Mouse (Mus musculus) limb, embryonic 11.5 days (tissue): ENCODE results near the gene Mavs. TPM values are rescaled to one million over a fixed set of nuclear protein-coding genes. Genes with fewer than 3 reads are reported as not detected.
A peak's percentile ranks its signal among the peaks of the same experiment; 100 is the strongest.

ENCODE experiments used
- ATAC-seq: fragments of 200-750 bp; cut with Nextera tagmentation; 2 replicates; pipeline ENCODE4 v1.8.0; 2017; ENCODE audit warnings: low read depth; ENCODE audit not compliant: insufficient number of reproducible peaks, low FRiP score, low TSS enrichment
- DNase-seq: peaks from one replicate; pipeline ENCODE4 v3.0.0-alpha.2; 2015; ENCODE audit warnings: low spot score
- H3K27ac ChIP-seq: fragments of 300-500 bp; sonication (generic); replicated peaks from 2 replicates; pipeline ENCODE4 v1.5.1; 2014; ENCODE audit warnings: low read depth, mild to moderate bottlenecking, low read length
- H3K27me3 ChIP-seq: fragments of 300-500 bp; sonication (generic); 2 replicates; pipeline ENCODE4 v1.6.1; 2014; ENCODE audit warnings: mild to moderate bottlenecking, low read length, mixed read lengths; ENCODE audit not compliant: control insufficient read depth, insufficient read depth
- H3K36me3 ChIP-seq: fragments of 300-500 bp; sonication (generic); 2 replicates; pipeline ENCODE4 v1.6.1; 2014; ENCODE audit warnings: mild to moderate bottlenecking, low read length, moderate library complexity, mixed read lengths; ENCODE audit not compliant: control insufficient read depth, insufficient read depth
- H3K4me1 ChIP-seq: fragments of 300-500 bp; sonication (generic); 2 replicates; pipeline ENCODE4 v1.6.1; 2014; ENCODE audit warnings: low read length, mixed read lengths; ENCODE audit not compliant: control insufficient read depth, insufficient read depth
- H3K4me2 ChIP-seq: fragments of 300-500 bp; sonication (generic); 2 replicates; pipeline ENCODE4 v1.6.1; 2014; ENCODE audit warnings: low read depth, mild to moderate bottlenecking, moderate library complexity; ENCODE audit not compliant: severe bottlenecking
- H3K4me3 ChIP-seq: fragments of 300-500 bp; sonication (generic); 2 replicates; pipeline ENCODE4 v1.5.1; 2014; ENCODE audit warnings: low read depth, low read length
- H3K9ac ChIP-seq: fragments of 300-500 bp; sonication (generic); 2 replicates; pipeline ENCODE4 v1.6.1; 2014; ENCODE audit warnings: mild to moderate bottlenecking, low read length
- H3K9me3 ChIP-seq: fragments of 300-500 bp; sonication (generic); 2 replicates; pipeline ENCODE4 v1.6.1; 2016; ENCODE audit warnings: low read length; ENCODE audit not compliant: control insufficient read depth
- WGBS: fragments of 180-500 bp; shearing (Covaris S2); extraction: QIAGEN DNeasy Blood & Tissue Kit; methylation state at CpG from one replicate; pipeline ENCODE4 v1.1.7; 2014; 5-methylcytosine and 5-hydroxymethylcytosine counted together
- polyA plus RNA-seq: library from polyadenylated mRNA; unstranded; fragments of >200 nt; fragmentation: Nextera tagmentation; extraction: Ambion mirVana; gene quantifications from 2 replicates; pipeline ENCODE4 v1.2.1, GENCODE M21; 2014

Mavs gene
- polyA plus RNA-seq: 17.1 and 17.9 TPM in 2 replicates

DNA sequence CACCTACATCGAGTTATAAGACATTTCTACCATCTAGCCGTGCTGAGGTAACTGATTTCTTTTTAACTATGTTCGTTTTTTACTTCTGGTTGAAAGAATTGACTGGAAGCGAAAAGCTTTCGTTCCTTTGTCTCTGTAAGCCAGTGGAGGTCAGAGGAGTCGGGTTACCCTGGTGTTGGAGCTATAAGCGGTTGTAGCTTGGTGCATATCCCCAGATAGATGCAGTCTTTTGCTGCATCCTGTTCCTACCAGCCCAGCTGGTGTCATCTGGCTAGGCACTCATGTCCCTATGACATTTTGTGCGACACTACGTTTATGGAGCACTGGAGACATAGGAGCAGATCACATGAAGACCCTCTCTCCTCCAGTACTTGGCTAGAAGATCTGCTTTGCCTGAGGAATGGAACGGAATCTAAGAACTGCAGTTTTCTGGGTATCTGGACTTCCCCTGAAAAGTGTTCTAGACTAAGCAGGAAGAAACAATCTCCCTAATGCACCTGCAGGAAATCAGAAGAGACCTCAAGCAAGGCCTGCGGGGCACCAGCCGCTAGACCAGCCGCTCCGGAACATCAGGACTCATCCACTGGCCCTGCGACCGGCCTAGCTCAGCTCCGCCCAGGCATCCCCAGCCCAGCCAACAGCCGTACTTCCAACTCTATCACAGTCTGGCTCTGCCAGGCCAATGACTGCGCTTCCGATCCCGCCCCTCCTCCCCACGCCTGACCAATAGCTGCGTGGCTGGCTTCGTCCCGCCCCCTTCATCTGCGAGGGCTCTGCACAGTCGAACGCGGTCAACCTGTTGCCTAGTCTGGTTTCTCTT is at the start of gene Mavs:
Gene Mavs (plus strand): TSS at position 757 of the 820 bp plus-strand sequence.
- WGBS: 12% methylated on average over 29 of the region's 29 CpGs
- DNase-seq (peak; percentile 96), ATAC-seq (peak; percentile 100)
- H3K27ac ChIP-seq: 0 out of 2 replicates have a peak within 1 kb of the TSS, but pooled peaks have one; percentile 1
- peaks cover 2% of the 10 kb centered on the region for H3K4me1 ChIP-seq
- no peaks in the 10 kb centered on the region for H3K36me3 ChIP-seq
- no peaks in the 10 kb centered on the region for H3K9me3 ChIP-seq
- peak within 1 kb of the TSS; percentile 62 for H3K4me2 ChIP-seq
- peak within 1 kb of the TSS; percentile 58 for H3K4me3 ChIP-seq
- H3K27me3 ChIP-seq: no peaks in the 10 kb centered on the region
- H3K9ac ChIP-seq: peak within 1 kb of the TSS; percentile 68

DNA sequence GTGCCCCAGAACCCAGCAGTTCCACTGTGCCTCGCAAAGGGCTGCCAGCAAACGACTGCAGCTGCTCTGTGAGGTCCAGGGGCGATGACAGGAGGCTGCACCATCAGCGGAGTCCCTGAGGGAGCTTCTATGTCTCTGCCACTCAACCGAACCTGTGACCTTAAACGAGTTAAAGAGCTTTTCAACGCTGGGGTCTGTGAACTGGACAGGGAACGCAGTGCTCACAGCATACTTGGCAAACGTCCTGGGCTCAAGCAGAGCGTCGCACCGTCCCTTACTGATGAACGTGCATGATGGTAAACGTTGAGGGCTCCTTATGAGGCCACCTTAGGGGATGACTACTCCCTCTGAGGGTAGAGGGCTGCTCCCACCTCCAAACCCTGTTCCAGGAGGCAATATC is 47.5 kb upstream of the Mavs start:
- Histone ChIP-seq H3K4me3 (peak overlapping the region; percentile 62), H3K27me3 (no peaks in the 10 kb centered on the region), H3K4me1 (peaks cover 23% of the 10 kb centered on the region), H3K36me3 (no peaks in the 10 kb centered on the region), H3K27ac (0 out of 2 replicates have a peak overlapping the region, but pooled peaks have one; percentile 4), H3K9me3 (no peaks in the 10 kb centered on the region), H3K9ac (peak overlapping the region; percentile 73; the same call in 1 of the 2 replicates), H3K4me2 (peak overlapping the region; percentile 86)
- WGBS: 4% methylated on average over 14 of the region's 14 CpGs
- ATAC-seq: peak; percentile 10; the same call in 1 of the 2 replicates
- DNase-seq: no peak

DNA sequence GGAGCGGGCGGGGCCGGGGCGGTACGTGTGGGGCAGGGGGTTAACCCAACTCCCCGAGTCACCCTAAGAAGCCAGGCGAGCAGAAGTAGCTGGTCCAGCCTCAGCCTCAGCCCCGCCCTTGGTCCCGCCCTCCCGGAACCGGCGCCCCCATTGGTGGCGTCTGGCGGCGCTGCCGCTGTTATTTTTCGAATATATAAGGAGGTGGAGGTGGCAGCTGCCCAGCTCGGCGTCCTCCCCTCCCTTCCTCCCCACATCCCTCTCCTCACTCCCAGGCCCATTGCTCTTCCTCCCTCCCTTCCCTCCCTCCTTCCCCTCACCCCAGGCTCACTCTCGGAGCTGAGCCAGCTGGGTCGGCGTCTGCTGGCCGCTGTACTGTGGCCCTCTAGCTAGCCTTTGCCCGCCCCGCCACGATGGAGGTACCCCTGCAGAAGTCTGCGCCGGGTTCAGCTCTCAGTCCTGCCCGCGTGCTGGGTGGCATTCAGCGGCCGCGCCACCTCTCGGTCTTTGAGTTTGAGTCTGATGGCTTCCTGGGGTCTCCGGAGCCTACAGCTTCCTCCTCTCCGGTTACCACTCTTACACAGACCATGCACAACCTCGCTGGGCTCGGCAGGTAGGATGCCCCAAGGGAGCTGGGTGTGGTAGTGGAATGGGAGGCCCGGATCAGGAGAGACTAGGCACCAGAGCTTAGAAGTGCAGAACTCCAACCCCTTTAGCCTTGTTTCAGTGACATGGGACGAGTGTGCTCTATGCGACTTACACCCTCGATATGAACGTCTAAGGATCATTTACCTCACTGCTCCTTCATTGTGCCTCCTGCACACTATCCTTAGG is 46.9 kb upstream of the Mavs start, which contains the start of the genes Cdc25b and Spef1:
Gene Cdc25b (plus strand): TSS at position 179 of the 831 bp plus-strand sequence.
Gene Spef1 (minus strand): TSS at position 512 of the 831 bp plus-strand sequence.
- no peaks in the 10 kb centered on the region for H3K9me3 ChIP-seq
- peak; percentile 81 for ATAC-seq
- H3K27me3 ChIP-seq: no peaks in the 10 kb centered on the region
- peak; percentile 93 for DNase-seq
- H3K9ac ChIP-seq: peak within 1 kb of the TSS; percentile 73
- WGBS: under 1% methylated on average over 43 of the region's 43 CpGs
- 0 out of 2 replicates have a peak within 1 kb of the TSS, but pooled peaks have one; percentile 30 for H3K27ac ChIP-seq
- peak within 1 kb of the TSS; percentile 62 for H3K4me3 ChIP-seq
- peaks cover 23% of the 10 kb centered on the region for H3K4me1 ChIP-seq
- peak within 1 kb of the TSS; percentile 86 for H3K4me2 ChIP-seq
- no peaks in the 10 kb centered on the region; the same call in 1 of the 2 replicates for H3K36me3 ChIP-seq

DNA sequence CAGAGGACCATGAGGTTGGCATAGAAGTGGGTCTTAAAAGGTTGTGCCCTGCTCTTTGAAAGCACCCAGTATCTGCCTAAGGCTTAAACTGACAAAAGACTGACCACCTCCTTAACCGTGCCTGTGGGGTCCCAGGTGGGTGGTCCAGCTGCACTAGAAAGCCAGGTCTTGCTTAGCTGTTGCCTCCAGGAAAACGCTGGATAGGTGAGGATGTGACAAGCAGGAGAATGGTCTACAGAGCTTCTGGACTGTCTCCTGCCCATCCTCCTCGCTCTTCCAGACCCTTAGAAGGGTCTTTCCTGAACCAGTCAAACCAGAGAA is 46.3 kb upstream of the Mavs start:
- H3K27ac ChIP-seq: no peak overlapping the region

DNA sequence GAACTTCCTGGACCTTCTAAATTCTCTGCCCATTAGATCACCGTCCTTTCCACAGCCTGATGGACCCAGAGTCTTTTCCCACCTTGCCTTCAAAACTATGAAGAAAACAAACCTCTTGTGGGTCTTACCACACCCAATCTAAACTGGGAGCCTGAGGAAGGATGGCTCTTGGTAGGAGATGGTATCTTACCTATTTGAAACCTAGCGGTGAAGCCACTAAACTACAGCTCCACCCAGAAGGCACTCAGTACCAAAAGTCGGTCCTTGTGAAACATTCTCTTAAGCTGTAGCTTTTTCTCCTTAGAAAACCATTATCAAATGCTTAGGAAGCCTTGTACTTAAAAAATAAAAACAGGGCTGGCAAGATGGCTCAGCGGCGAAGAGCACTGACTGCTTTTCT is 45.6 kb upstream of the Mavs start:
- Histone ChIP-seq H3K36me3 (no peaks in the 10 kb centered on the region; the same call in 1 of the 2 replicates), H3K4me2 (no peak overlapping the region)

More for the DNA sequence above, 46.3 kb upstream of the Mavs start:
- Histone ChIP-seq H3K4me3 (peak overlapping the region; percentile 62), H3K9me3 (no peaks in the 10 kb centered on the region), H3K4me2 (peak overlapping the region; percentile 86), H3K9ac (peak overlapping the region; percentile 73), H3K4me1 (peaks cover 23% of the 10 kb centered on the region), H3K36me3 (no peaks in the 10 kb centered on the region; the same call in 1 of the 2 replicates), H3K27me3 (no peaks in the 10 kb centered on the region)
- ATAC-seq (no peak), DNase-seq (peak; percentile 47)
- WGBS: 27% methylated on average over 3 of the region's 3 CpGs

DNA sequence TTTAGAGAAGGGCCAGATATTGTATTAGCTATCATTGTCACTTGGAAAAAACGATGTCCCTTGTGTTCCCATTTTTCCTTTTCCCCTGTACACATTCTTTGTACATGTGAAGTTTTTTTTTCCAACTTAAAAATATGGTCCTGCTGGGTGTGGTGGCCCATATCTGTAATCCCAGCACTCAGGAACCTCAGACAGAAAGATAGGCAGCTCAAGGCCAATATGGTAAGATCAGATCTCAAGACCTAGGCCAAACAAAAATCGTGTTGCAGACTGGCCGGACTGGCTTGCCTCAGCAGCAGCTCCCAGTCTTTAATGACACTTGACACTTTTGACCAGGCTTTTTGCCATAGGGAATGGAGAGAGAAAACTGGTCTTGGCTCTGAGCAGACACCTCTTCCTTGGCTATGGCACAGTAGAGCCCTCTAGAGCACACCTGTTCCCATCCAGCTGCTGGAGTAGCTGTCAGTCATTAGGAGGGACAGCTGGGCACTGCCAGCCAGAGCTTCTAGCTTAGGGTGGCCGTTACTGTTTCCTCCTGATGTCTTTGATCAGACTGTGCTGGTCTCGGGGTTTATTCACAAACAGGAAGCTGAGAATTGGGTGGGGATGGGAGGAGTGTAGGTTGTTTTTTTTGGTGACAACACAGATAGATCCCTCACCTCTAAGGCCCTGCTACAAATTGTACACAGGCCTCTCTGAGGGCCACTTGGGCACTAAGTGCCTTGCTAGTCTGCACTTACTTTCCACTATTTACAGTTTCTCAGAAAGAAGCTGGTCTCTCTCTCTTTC is 44.1 kb upstream of the Mavs start:
- DNase-seq: no peak
- H3K9ac ChIP-seq: no peak overlapping the region
- no peaks in the 10 kb centered on the region for H3K27me3 ChIP-seq
- WGBS: 54% methylated on average over 5 of the region's 5 CpGs
- no peak overlapping the region for H3K27ac ChIP-seq
- no peak for ATAC-seq
- H3K4me2 ChIP-seq: no peak overlapping the region
- H3K4me3 ChIP-seq: no peak overlapping the region
- no peaks in the 10 kb centered on the region for H3K9me3 ChIP-seq
- peaks cover 5% of the 10 kb centered on the region for H3K36me3 ChIP-seq
- peaks cover 23% of the 10 kb centered on the region for H3K4me1 ChIP-seq

More for the DNA sequence above, 45.6 kb upstream of the Mavs start:
- Histone ChIP-seq H3K9ac (no peak overlapping the region), H3K4me1 (peaks cover 23% of the 10 kb centered on the region), H3K4me3 (no peak overlapping the region; the same call in 1 of the 2 replicates), H3K27me3 (no peaks in the 10 kb centered on the region), H3K27ac (no peak overlapping the region), H3K9me3 (no peaks in the 10 kb centered on the region)
- DNase-seq (no peak), ATAC-seq (no peak)
- WGBS: 93% methylated on average over 5 of the region's 5 CpGs

DNA sequence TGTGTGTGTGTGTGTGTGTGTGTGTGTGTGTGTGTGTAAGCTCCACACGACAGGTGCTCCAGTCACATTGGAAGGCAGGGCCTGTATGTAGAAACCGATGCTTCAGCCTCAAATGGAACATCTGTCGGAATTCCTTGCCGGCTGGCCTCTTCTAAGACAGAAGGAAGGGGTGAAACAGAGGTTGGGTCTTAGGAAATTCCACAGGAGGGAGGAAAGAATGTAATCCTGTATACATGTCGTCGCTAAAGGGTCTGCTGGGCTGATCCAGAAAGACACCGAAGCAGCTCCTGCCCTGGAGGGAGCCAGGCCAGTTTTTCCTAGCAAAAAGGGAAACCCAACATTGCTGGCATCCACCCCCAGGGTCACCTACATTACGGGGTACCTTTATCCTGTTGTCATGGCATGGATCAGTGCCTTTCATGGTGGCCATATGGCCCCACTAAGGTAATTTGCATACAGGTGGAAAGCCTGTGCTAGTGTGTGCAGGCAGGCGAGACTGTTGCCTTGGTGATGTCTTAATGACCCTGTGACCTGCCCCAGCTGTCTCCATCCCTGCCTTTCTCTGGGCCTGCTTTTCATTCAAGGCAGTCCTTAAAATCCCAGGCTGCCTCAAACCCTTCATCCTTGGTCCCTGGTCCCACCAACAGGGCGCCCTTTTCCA is 43.4 kb upstream of the Mavs start:
- Histone ChIP-seq H3K9me3 (no peaks in the 10 kb centered on the region), H3K27me3 (no peaks in the 10 kb centered on the region), H3K4me2 (no peak overlapping the region), H3K36me3 (peaks cover 5% of the 10 kb centered on the region), H3K9ac (no peak overlapping the region), H3K4me3 (no peak overlapping the region), H3K27ac (no peak overlapping the region), H3K4me1 (peaks cover 23% of the 10 kb centered on the region)
- ATAC-seq (no peak), DNase-seq (peak; percentile 48)
- 36% methylated on average over 10 of the region's 10 CpGs for WGBS
